Mouse (Mus musculus) layer of hippocampus, adult 6 months (tissue): ENCODE data around the gene Serhl. TPM values are rescaled to one million over a fixed set of nuclear protein-coding genes. Genes with fewer than 3 reads are reported as not detected.

Source experiments
- long read RNA-seq, 2 experiments: library from polyadenylated mRNA; unstranded; transcript quantifications; one replicate each; pipeline ENCODE4 v2.0.0; 2019 to 2020
- polyA plus RNA-seq: library from polyadenylated mRNA; unstranded; fragments of <200 nt; fragmentation: Nextera tagmentation; gene quantifications from 2 replicates; pipeline ENCODE4 v1.2.3, GENCODE M21; 2021

The Serhl gene
- polyA plus RNA-seq = 15.2 and 23.4 TPM in 2 replicates
- long read RNA-seq, experiment 1, transcript Serhl-201 (12 exons, 1,371 nt) = major isoform, 10 of 12 reads
- long read RNA-seq, experiment 1, partial matches to known transcripts = 2 of 12 reads
- long read RNA-seq, experiment 1, other reads (novel, unspliced or antisense) = 0 of 12 reads
- long read RNA-seq, experiment 2, transcript Serhl-201 (12 exons, 1,371 nt) = major isoform, 21 of 24 reads
- long read RNA-seq, experiment 2, partial matches to known transcripts = 0 of 24 reads
- long read RNA-seq, experiment 2, other reads (novel, unspliced or antisense) = 3 of 24 reads

DNA sequence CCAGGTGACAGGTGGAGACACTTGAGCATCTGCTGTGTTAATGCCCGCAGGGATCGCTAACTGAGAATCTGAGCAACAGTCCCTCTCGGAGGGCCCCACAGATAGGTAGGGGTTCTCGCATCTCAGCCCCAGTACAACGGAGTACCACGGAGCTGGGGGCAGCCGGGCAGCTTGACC, at the start of gene Serhl:
Gene Serhl, plus strand, starts transcription at position 78 of the 177 bp plus-strand sequence.

DNA sequence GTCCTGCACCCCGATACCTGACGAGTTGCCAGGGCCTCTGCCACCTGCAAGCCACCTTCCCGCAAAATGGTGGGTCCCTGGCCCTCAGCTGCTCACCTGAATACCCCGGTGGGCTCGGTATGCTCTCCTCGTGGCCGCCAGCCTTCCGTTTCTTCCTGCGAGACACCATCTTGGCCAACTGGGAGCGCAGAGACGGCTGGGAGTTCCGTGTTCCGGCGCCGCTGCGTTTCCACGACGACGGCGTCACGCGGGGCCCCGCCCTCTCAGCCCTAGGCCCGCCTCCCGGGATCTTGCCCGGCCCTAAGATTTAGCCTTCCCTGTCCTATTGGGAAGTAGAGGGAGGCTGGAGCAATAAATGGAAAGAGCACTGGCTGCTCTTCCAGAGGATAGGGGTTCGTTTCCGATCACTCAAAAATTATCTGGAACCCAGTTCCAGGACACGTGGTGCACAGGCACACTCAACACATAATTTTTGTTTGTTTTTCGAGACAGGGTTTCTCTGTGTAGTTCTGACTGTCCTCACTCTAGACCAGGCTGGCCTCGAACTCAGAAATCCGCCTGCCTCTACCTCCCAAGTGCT, 33.4 kb downstream of the Serhl start, which contains the start of gene Rrp7a:
Gene Rrp7a, minus strand, starts transcription at position 236 of the 580 bp plus-strand sequence.

DNA sequence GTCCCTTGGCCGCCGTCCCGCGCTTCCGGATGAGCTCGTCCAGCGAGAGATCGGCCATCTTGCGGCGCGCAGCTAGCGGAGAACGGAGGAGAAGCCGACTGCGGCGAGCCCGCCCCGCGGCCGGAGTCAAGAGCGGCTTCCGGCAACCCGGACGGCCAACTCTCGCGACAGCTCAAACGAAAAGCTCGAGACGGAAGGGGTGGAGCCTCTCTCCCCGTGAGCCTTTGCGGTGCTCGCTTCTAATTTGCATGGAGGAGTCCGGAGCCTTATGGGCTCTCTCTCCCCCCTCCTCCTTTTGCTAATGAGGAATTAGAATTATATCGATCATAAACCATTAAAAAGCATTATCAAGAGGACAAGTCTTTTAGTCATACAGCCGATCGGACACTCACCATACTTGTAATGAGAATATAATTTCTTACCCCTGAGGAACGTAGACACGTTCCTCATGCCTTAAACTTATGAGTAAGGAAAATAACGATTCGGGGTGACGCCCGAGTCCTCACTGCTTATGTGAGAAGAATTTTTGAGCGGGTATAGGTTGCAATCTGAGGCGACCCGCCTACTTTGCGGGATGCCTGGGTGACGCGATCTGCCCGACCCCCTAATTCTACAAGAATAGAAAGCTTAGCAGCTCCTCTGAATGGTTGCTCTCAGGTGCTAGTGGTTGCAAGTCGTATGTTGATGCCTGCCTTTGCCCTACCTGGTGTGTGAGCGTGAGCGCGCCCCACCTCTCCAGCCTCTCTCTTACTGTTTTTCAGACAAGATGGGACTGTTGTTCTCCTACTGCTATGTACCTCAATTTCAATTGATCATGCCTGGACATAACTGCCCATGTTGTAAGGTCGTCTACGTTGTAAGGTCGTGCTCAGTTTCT, 60.1 kb downstream of the Serhl start, which contains the start of gene Poldip3:
Gene Poldip3, minus strand, starts transcription at position 189 of the 877 bp plus-strand sequence.

Other genes starting within 250 kb of the Serhl start
- gene Tcf20, start 101.6 kb upstream of the Serhl start, polyA plus RNA-seq = 19.7 and 23.4 TPM in 2 replicates
- 2.3 and 2.4 TPM in 2 replicates for gene Nfam1, start 56.2 kb upstream of the Serhl start, polyA plus RNA-seq
- gene Rrp7a, start 33.3 kb downstream of the Serhl start, polyA plus RNA-seq = 109 and 117 TPM in 2 replicates
- 41.8 and 48.9 TPM in 2 replicates for gene Poldip3, start 59.9 kb downstream of the Serhl start, polyA plus RNA-seq
- gene Cyb5r3, start 83.1 kb downstream of the Serhl start, polyA plus RNA-seq = 96.6 and 115 TPM in 2 replicates
- gene A4galt, start 162.3 kb downstream of the Serhl start, polyA plus RNA-seq = 1.2 and 1.4 TPM in 2 replicates